25 mouse cellular contexts compared by ENCODE assay signal in genomic region chr2:129267738-129268137, GRCm38 (mm10). TPM values are rescaled to one million over a fixed set of nuclear protein-coding genes. Genes with fewer than 3 reads are reported as not detected.
A peak's percentile ranks its signal among the peaks of the same experiment; 100 is the strongest.
DNase-seq lines count a peak whose midpoint lies in the region; TF ChIP-seq lines count a peak whose summit lies in the region.
"Had no signal": no experiment of that assay in that cellular context is flagged by ENCODE, and none has a peak within 500 bp of the region (broad histone marks: within the 10 kb centered on the region; RNA-seq: fewer than 3 reads in every experiment).

No protein-coding gene starts in this region.

- no peak overlapping the region for H3K4me3 ChIP-seq in myocyte
- H3K4me3 ChIP-seq: embryonic facial prominence, embryonic 12.5 days; embryonic facial prominence, embryonic 15.5 days; gastrocnemius, adult 2 months; heart, embryonic 12.5 days; heart, embryonic 15.5 days had no signal

- TF ChIP-seq POLR2A in myocyte (IDR thresholded peaks at IDR 0.05; ENCODE audit: insufficient read length, low read depth) = no peak

- no peak overlapping the region for H3K4me2 ChIP-seq in myocyte (ENCODE audit: low read depth)
- H3K4me2 ChIP-seq: embryonic facial prominence, embryonic 12.5 days; embryonic facial prominence, embryonic 15.5 days; heart, embryonic 12.5 days; heart, embryonic 15.5 days; hindbrain, embryonic 14.5 days had no signal

- peak; percentile 14 for DNase-seq in layer of hippocampus, adult 11-12 months (ENCODE audit: low spot score)
- no peak for DNase-seq in layer of hippocampus, adult 8-10 months (ENCODE audit: low spot score in 2 of 2)
- DNase-seq in testis, postnatal 10 days (ENCODE audit: low spot score) = peak; percentile 30
- DNase-seq in testis, postnatal 14 days (ENCODE audit: low spot score) = no peak
- DNase-seq in left cerebral cortex, adult 9 months (ENCODE audit: low spot score in 2 of 2) = no peak
- DNase-seq: adrenal gland, adult 8-10 months; adrenal gland, postnatal 25 days; cerebellum, adult 18-20 months; cerebellum, adult 9-10 months; cerebellum, postnatal 14 days; forebrain, postnatal 0 days; gastrocnemius, adult 2 months; gastrocnemius, postnatal 14 days; heart, adult 18-20 months; heart, postnatal 14 days; heart, postnatal 4 days had no signal

- peaks cover 18% of the 10 kb centered on the region for H3K36me3 ChIP-seq in myocyte (ENCODE audit: control insufficient read depth, insufficient read depth)

- no peaks in the 10 kb centered on the region for H3K27me3 ChIP-seq in myocyte (ENCODE audit: control insufficient read depth, insufficient read depth, insufficient read length)
- H3K27me3 ChIP-seq: embryonic facial prominence, embryonic 12.5 days; embryonic facial prominence, embryonic 15.5 days; heart, embryonic 12.5 days; heart, embryonic 15.5 days had no signal

- H3K79me2 ChIP-seq in myocyte (ENCODE audit: control insufficient read depth, insufficient read depth) = no peaks in the 10 kb centered on the region

- no peak overlapping the region for H3ac ChIP-seq in myocyte (ENCODE audit: control insufficient read depth, insufficient read length)

TF ChIP-seq in myocyte, 11 proteins besides CTCF, POLR2A, EP300 and RAD21:
- peak in 2 of 3 experiments; percentile 22 to 78 for TF ChIP-seq MYOG (IDR thresholded peaks at IDR 0.05; ENCODE audit: control insufficient read depth in 1 of 3, insufficient read depth in 1 of 3, insufficient read length in 2 of 3, low read depth in 2 of 3)
- no peak for TF ChIP-seq CEBPB (IDR thresholded peaks at IDR 0.05; ENCODE audit: insufficient read depth, poor library complexity, severe bottlenecking)
- no peak for TF ChIP-seq REST (IDR thresholded peaks at IDR 0.05; ENCODE audit: insufficient read depth, insufficient read length)
- TF ChIP-seq MYOD1 (IDR thresholded peaks at IDR 0.05; ENCODE audit: control insufficient read depth in 1 of 3, insufficient read length in 2 of 3, low read depth in 2 of 3) = peak in 2 of 3 experiments; percentile 51 to 70

RNA-seq across cellular contexts. Expression of gene Ckap2l, which starts 29.3 kb away (rescaled TPM):
- under 1 TPM; 0.18 to 0.54 (median 0.46) TPM for total RNA-seq in layer of hippocampus, adult 8-10 months (2022)
- polyA plus RNA-seq in myocyte (2012; fragmentation: generic; extraction: Trizol) = 9.9 TPM

RNA-seq across cellular contexts. Expression of gene Il1a, which starts 42.0 kb away (rescaled TPM):
- 1 to 10 TPM in 2 of 4 experiments, under 1 TPM in 2; 0.27 to 2.0 (median 1.0) TPM for total RNA-seq in layer of hippocampus, adult 8-10 months (2022)
- not detected for polyA plus RNA-seq in myocyte (2012; fragmentation: generic; extraction: Trizol)
- total RNA-seq: adrenal gland, adult 8-10 months; adrenal gland, postnatal 25 days; ES-E14; gastrocnemius, adult 2 months; gastrocnemius, postnatal 14 days; gastrocnemius, postnatal 4 days; heart, adult 18-20 months; hindbrain, postnatal 0 days had no signal
- polyA plus RNA-seq: embryonic facial prominence, embryonic 15.5 days; heart, embryonic 12.5 days had no signal

Comparison
In these comparisons a context has a peak if more than half of its experiments do, and no peak if none do; other contexts are left out.
1. DNase-seq: peak in layer of hippocampus, adult 11-12 months (single experiment) and testis, postnatal 10 days (single experiment); none in layer of hippocampus, adult 8-10 months (0 of 2), testis, postnatal 14 days (single experiment) and left cerebral cortex, adult 9 months (0 of 2).